Mouse (Mus musculus) bone marrow macrophage, adult 2 months (primary cell): ENCODE data around the gene Igf1r.

Source experiments
- CTCF ChIP-seq: IDR thresholded peaks from 2 replicates; pipeline ENCODE4 v1.5.1; 2012; ENCODE audit warnings: low read depth, mild to moderate bottlenecking, low read length, moderate library complexity
- POLR2A ChIP-seq: IDR thresholded peaks from 2 replicates; pipeline ENCODE4 v1.6.1; 2012; ENCODE audit warnings: mild to moderate bottlenecking, low read depth, low read length, borderline replicate concordance

DNA sequence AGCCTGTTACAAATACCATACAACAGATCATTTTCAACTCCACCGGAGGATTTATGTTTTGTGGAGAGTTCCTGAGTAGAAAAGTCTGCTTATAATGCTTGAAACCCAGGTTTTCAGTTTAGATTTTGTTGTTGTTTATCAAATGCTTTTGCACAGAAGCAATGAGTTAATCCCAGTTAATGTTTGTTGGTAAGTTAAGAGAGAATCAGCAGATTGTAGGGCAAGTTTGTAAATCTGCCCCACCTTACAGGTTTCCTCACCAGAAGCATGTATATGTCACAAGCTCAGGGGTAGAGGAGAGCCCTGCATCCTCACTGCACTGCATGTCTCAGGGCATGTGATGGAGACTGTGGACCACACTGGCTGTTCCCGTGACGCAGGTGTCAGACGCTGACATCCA lies 114.7 kb downstream of the Igf1r start:
- TF ChIP-seq POLR2A (no peak), CTCF (no peak)
